Comparison of ENCODE assay signal across 26 mouse cellular contexts in the genomic region with DNA sequence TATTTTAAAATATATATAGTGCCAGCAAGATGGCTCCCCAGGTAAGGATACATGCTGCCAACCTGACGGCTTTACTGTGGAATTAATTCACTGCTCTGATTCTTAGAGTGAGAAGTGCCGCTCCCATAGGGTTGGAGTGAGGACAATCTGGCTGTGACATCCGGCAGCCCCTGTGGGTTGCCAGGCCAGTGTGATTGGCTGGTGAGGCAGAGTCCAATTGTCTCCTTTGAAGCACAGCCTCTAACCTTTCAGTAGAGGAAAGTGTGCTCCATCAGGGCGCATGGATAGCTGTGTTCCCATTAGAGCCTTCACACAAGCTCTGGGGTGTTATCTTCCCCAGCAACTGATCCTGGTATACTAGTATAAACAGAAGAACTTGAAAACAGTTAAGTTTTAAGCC.
"Had no signal": no experiment of that assay in that cellular context is flagged by ENCODE, and none has a peak within 500 bp of the region (broad histone marks: within the 10 kb centered on the region; RNA-seq: fewer than 3 reads in every experiment).

No protein-coding gene starts in this region.

- DNase-seq: gastrocnemius, adult 2 months; gastrocnemius, postnatal 10 days; gastrocnemius, postnatal 25 days; heart, postnatal 10 days; heart, postnatal 4 days; kidney, adult 18-20 months; kidney, adult 8-10 months; kidney, postnatal 10 days; kidney, postnatal 25 days; layer of hippocampus, adult 9-11 months; layer of hippocampus, postnatal 36 days; left cerebral cortex, postnatal 4 days; lung, adult 18-20 months had no signal

- H3K4me2 ChIP-seq: heart, embryonic 12.5 days; hindbrain, embryonic 12.5 days; hindbrain, embryonic 14.5 days; intestine, embryonic 15.5 days; limb, embryonic 13.5 days; limb, embryonic 15.5 days; liver, embryonic 12.5 days had no signal

- H3K9ac ChIP-seq: heart, embryonic 12.5 days; hindbrain, embryonic 12.5 days; hindbrain, embryonic 14.5 days; intestine, embryonic 15.5 days; limb, embryonic 13.5 days; limb, embryonic 15.5 days; liver, embryonic 12.5 days; liver, embryonic 14.5 days had no signal

- H3K27me3 ChIP-seq: heart, embryonic 12.5 days; hindbrain, embryonic 12.5 days; intestine, embryonic 15.5 days; limb, embryonic 13.5 days; limb, embryonic 15.5 days; liver, embryonic 12.5 days had no signal

- ATAC-seq: hindbrain, embryonic 16.5 days; inflammation-experienced regulatory T-cells, adult 6 months; intestine, embryonic 15.5 days; intestine, postnatal 0 days; liver, embryonic 12.5 days had no signal

- H3K4me3 ChIP-seq: gastrocnemius, adult 2 months; heart, embryonic 10.5 days; heart, embryonic 12.5 days; hindbrain, embryonic 10.5 days; hindbrain, embryonic 12.5 days; intestine, embryonic 15.5 days; limb, embryonic 13.5 days; limb, embryonic 15.5 days; liver, embryonic 12.5 days had no signal

- H3K9me3 ChIP-seq: heart, embryonic 10.5 days; heart, embryonic 12.5 days; hindbrain, embryonic 10.5 days; hindbrain, embryonic 12.5 days; intestine, embryonic 15.5 days; limb, embryonic 13.5 days; limb, embryonic 15.5 days; liver, embryonic 12.5 days had no signal

- H3K4me1 ChIP-seq: heart, embryonic 10.5 days; heart, embryonic 12.5 days; hindbrain, embryonic 10.5 days; hindbrain, embryonic 12.5 days; intestine, embryonic 15.5 days; limb, embryonic 13.5 days; limb, embryonic 15.5 days; liver, embryonic 12.5 days had no signal

- H3K27ac ChIP-seq: gastrocnemius, adult 2 months; heart, embryonic 10.5 days; hindbrain, embryonic 10.5 days; hindbrain, embryonic 12.5 days; hindbrain, embryonic 14.5 days; intestine, embryonic 15.5 days; limb, embryonic 13.5 days; limb, embryonic 15.5 days; liver, embryonic 12.5 days; liver, embryonic 14.5 days had no signal
